Mouse (Mus musculus) thymus, adult 2 months (tissue): ENCODE measurements around the gene Clec4a3. TPM values are rescaled to one million over a fixed set of nuclear protein-coding genes. Genes with fewer than 3 reads are reported as not detected.

ENCODE experiments used
- DNase-seq: peaks from one replicate; pipeline ENCODE4 v3.0.0; 2021
- H3K27ac ChIP-seq: fragments of 200-500 bp; 2 replicates; pipeline ENCODE4 v1.5.1; 2012; ENCODE audit warnings: low read length, control low read depth; ENCODE audit not compliant: control insufficient read depth, insufficient read depth
- H3K27me3 ChIP-seq: fragments of 200-500 bp; 2 replicates; pipeline ENCODE4 v1.6.1; 2012; ENCODE audit warnings: mild to moderate bottlenecking, low read length, moderate library complexity, mixed read lengths; ENCODE audit not compliant: control insufficient read depth, insufficient read depth
- H3K36me3 ChIP-seq: fragments of 200-500 bp; 2 replicates; pipeline ENCODE4 v1.6.1; 2012; ENCODE audit warnings: mild to moderate bottlenecking, low read length, moderate library complexity; ENCODE audit not compliant: control insufficient read depth, insufficient read depth
- H3K4me1 ChIP-seq: fragments of 200-500 bp; replicated peaks from 2 replicates; pipeline ENCODE4 v1.6.1; 2012; ENCODE audit warnings: low read length; ENCODE audit not compliant: control insufficient read depth, insufficient read depth
- H3K4me3 ChIP-seq: fragments of 200-500 bp; 2 replicates; pipeline ENCODE4 v1.5.1; 2012; ENCODE audit warnings: mild to moderate bottlenecking, low read length, control low read depth, moderate library complexity; ENCODE audit not compliant: control insufficient read depth, insufficient read depth
- CTCF ChIP-seq: fragments of 200-500 bp; IDR thresholded peaks from 2 replicates; pipeline ENCODE4 v1.5.1; 2012; ENCODE audit warnings: mild to moderate bottlenecking, control low read depth, low read length, moderate library complexity, borderline replicate concordance; ENCODE audit not compliant: control insufficient read depth, poor library complexity, insufficient read depth; ENCODE audit errors: extremely low read depth
- POLR2A ChIP-seq: fragments of 200-500 bp; IDR thresholded peaks from 2 replicates; pipeline ENCODE4 v1.6.1; 2012; ENCODE audit warnings: mild to moderate bottlenecking, low read length, control low read depth, moderate library complexity; ENCODE audit not compliant: control insufficient read depth, poor library complexity, insufficient read depth; ENCODE audit errors: extremely low read depth
- WGBS: fragments of 180-500 bp; shearing (Covaris S2); methylation state at CpG from one replicate; pipeline ENCODE4 v1.1.7; 2018; 5-methylcytosine and 5-hydroxymethylcytosine counted together
- polyA plus RNA-seq: library from polyadenylated mRNA; depleted of rRNA; stranded (reverse); fragments of >200 nt; gene quantifications from 2 replicates; pipeline ENCODE4 v1.2.3, GENCODE M21; 2012; rRNA removed

The Clec4a3 gene
- polyA plus RNA-seq: 0.82 and 2.8 TPM in 2 replicates

GRCm38 (mm10) chr6:122952401-122952800 is at the start of gene Clec4a3:
Gene Clec4a3, plus strand, starts transcription at chr6:122952515.
- Histone ChIP-seq H3K4me3 (no peak within 1 kb of the TSS), H3K27ac (no peak within 1 kb of the TSS), H3K36me3 (no peaks in the 10 kb centered on the region), H3K27me3 (no peaks in the 10 kb centered on the region), H3K4me1 (no peaks in the 10 kb centered on the region)
- WGBS: 22% methylated on average over 8 of the region's 8 CpGs
- no peak for DNase-seq
- TF ChIP-seq CTCF (no peak), POLR2A (no peak)

GRCm38 (mm10) chr6:122919922-122920321 is 32.4 kb upstream of the Clec4a3 start:
- TF ChIP-seq CTCF: no peak
- TF ChIP-seq POLR2A: no peak
- no peaks in the 10 kb centered on the region for H3K36me3 ChIP-seq
- 75% methylated on average over 4 of the region's 4 CpGs for WGBS
- H3K4me3 ChIP-seq: no peak overlapping the region
- no peak overlapping the region for H3K27ac ChIP-seq
- no peak for DNase-seq
- no peaks in the 10 kb centered on the region for H3K27me3 ChIP-seq
- no peaks in the 10 kb centered on the region for H3K4me1 ChIP-seq

GRCm38 (mm10) chr6:122921451-122921850 is 30.9 kb upstream of the Clec4a3 start, which contains the start of gene Clec4a1:
Gene Clec4a1, plus strand, starts transcription at chr6:122921848.
- no peak within 1 kb of the TSS for H3K4me3 ChIP-seq
- no peak for DNase-seq

GRCm38 (mm10) chr6:122934845-122935244 is 17.5 kb upstream of the Clec4a3 start:
- no peaks in the 10 kb centered on the region for H3K4me1 ChIP-seq
- DNase-seq: no peak
- H3K36me3 ChIP-seq: no peaks in the 10 kb centered on the region
- 77% methylated on average over 3 of the region's 3 CpGs for WGBS
- H3K27me3 ChIP-seq: no peaks in the 10 kb centered on the region
- TF ChIP-seq CTCF (no peak), POLR2A (no peak)
- H3K27ac ChIP-seq: no peak overlapping the region
- H3K4me3 ChIP-seq: no peak overlapping the region

More at GRCm38 (mm10) chr6:122921451-122921850, 30.9 kb upstream of the Clec4a3 start, which contains the start of gene Clec4a1:
- H3K36me3 ChIP-seq: no peaks in the 10 kb centered on the region
- no peaks in the 10 kb centered on the region for H3K4me1 ChIP-seq
- H3K27me3 ChIP-seq: no peaks in the 10 kb centered on the region
- H3K27ac ChIP-seq: no peak within 1 kb of the TSS
- 7% methylated on average over 4 of the region's 4 CpGs for WGBS
- TF ChIP-seq CTCF: no peak
- no peak for TF ChIP-seq POLR2A

- TF ChIP-seq CTCF: no peak
- TF ChIP-seq POLR2A: no peak
- no peaks in the 10 kb centered on the region for H3K4me1 ChIP-seq
- 67% methylated on average over 5 of the region's 5 CpGs for WGBS
- no peaks in the 10 kb centered on the region for H3K27me3 ChIP-seq
- no peak overlapping the region for H3K27ac ChIP-seq
- DNase-seq: no peak
- H3K36me3 ChIP-seq: no peaks in the 10 kb centered on the region
- H3K4me3 ChIP-seq: no peak overlapping the region
Measured at GRCm38 (mm10) chr6:122939618-122940017, 12.7 kb upstream of the Clec4a3 start.

- Histone ChIP-seq H3K4me1 (no peaks in the 10 kb centered on the region), H3K27ac (no peak overlapping the region), H3K4me3 (no peak overlapping the region), H3K36me3 (no peaks in the 10 kb centered on the region), H3K27me3 (no peaks in the 10 kb centered on the region)
- TF ChIP-seq CTCF (no peak), POLR2A (no peak)
- WGBS: 67% methylated on average over 2 of the region's 2 CpGs
- DNase-seq: no peak
Measured at GRCm38 (mm10) chr6:122946760-122947159, 5.6 kb upstream of the Clec4a3 start.

GRCm38 (mm10) chr6:122964562-122964961 is 12.2 kb downstream of the Clec4a3 start:
- H3K27me3 ChIP-seq: no peaks in the 10 kb centered on the region
- H3K4me3 ChIP-seq: no peak overlapping the region
- TF ChIP-seq CTCF (no peak), POLR2A (no peak)
- WGBS: 72% methylated on average over 2 of the region's 2 CpGs
- H3K4me1 ChIP-seq: no peaks in the 10 kb centered on the region
- DNase-seq: no peak
- no peak overlapping the region for H3K27ac ChIP-seq
- H3K36me3 ChIP-seq: no peaks in the 10 kb centered on the region
